Mouse (Mus musculus) cerebellum, adult 9-11 months (tissue): Measurements from ENCODE around the gene Tcte2.
"Not testable (repeated sequence)": the region's sequence is repeated elsewhere in the genome, so short reads cannot be mapped to it uniquely, and the experiment has no call there.

Experiments
- DNase-seq: peaks from one replicate; pipeline ENCODE4 v3.0.0; 2022

Tcte2 gene

DNA sequence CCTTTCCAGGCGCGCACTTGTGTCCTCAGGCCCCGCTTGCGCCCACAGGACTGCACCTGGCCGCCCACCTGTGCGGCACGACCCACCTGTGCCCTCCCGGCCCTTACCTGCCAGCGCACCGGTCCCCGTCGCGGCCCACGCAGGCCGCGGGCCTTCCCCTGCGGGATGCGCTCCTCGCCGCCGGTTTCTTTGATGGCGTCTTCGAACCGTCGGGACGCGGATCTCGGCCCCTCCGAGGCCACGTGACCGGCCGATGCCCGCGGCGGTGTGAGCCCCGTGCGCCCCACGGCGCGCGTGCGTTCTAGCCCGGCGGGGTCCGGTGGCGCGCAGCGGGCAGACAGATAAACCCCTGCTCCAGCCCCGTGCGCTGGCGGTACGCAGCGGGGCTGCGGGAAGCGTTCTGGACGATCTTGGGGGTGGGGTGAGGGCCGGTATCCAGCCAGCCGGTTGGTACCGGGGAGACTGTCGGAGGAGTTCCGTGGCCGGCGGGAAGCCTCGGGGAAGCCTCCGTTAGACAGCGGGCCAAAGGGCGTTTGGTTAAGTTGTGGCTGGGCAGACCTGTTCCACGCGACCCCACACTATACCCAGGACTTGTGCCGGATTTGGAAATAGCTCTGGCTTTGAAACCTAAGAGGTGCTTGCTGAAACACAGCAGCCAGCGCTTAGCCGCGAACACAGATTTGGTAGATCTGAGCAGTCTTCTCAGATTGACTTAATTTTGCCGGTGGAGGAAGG, at the start of gene Tcte2:
TSS of gene Tcte2 (minus strand) at position 647 of the 735 bp plus-strand sequence.
- peak; percentile 82 for DNase-seq

DNA sequence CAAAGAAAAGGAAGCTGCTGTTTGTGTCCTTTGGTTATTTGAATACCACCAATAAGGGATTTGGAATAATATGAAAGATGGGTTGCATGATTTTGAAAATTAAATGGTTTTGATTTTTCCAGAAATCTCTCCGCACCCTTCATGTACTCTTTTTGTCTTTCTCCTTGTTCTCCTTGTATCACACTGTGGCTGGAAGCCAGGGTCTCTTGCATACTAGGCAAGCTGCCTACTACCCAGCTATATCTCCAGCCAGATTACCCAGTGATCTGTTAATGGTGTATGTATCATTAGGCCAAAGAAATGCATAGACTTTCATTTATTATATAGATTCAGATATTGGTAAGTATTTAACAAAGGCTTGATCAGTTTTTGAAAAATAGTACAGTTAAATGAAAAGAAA, 44.4 kb upstream of the Tcte2 start:
- no peak for DNase-seq

DNA sequence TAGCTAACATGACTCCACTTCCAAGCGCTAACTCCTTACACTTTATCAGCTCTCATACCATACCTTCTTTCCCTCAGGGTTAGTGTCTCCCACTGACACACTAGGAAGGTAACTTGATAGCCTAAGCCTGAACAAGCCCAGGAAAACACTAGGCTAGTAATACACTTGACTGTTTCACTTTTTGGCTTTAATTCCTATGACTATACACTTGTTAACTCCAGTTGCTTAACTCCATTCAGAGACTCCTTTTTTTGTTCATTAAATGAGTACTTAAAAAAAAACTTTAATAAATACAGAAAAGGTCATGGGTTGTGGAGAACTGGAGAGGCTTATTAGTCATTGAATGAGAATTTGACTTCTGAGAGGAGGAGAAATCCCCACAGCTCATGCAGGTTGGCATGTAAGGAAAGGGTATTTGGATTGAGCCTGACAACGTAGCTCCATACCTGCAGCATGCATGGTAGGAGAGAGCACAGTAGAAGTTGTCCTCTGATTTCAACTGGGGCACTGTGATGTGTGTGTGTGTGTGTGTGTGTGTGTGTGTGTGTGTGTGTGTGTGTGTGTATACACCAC, 41.3 kb upstream of the Tcte2 start:
- DNase-seq, result no peak

DNA sequence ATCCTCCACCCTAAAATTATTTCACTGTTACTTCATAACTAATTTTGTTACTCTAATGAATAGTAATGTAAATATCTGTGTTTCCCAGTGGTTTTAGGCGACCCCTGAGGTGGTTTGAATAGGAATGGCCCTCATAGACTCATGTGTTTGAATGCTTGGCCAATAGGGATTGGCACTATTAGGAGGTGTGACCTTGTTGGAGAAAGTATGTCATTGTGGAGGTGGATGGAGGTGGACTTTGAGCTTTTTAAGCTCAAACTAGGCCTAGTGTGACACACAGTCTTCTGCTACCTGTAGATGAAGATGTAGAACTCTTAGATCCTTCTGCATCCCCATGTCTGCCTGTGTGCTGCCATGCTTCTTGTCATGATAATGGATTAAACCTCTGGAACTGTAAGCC, 36.1 kb upstream of the Tcte2 start:
- DNase-seq, result no peak

DNA sequence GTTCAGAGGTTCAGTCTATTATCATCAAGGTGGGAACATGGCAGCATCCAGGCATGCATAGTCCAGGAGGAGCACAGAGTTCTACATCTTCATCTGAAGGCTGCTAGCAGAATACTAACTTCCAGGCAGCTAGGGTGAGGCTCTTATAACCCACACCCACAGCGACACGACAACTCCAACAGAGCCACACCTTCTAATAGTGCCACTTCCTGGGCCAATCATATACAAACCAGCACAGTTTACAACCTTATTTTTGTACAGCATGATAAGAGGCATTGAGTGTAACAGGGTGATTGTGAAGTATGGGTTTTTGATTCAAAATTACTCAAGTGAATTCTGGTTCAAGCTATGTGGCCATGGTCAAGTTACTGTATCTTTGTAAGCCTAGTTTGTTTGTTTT, 28.4 kb upstream of the Tcte2 start:
- not testable (repeated sequence) for DNase-seq

DNA sequence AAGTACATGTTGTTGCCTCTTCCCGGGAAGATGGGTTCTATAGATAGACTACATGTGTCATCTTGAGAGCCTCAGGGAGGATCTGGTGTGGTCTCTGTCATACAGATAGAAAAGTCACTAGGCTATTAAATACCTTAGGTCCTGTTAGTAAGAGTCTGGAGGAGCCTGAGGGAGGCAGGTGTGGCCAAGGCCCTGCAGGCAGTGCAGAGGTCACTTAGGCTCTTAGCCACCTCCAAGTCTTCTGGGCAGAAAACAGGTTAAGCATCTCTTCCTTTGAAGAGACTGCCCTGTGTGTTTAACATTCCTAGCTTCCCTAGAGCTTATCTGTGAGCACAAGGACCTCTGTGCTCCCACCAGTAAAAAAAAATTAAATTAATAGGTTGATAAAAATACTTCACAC, 21.8 kb upstream of the Tcte2 start:
- no peak for DNase-seq

DNA sequence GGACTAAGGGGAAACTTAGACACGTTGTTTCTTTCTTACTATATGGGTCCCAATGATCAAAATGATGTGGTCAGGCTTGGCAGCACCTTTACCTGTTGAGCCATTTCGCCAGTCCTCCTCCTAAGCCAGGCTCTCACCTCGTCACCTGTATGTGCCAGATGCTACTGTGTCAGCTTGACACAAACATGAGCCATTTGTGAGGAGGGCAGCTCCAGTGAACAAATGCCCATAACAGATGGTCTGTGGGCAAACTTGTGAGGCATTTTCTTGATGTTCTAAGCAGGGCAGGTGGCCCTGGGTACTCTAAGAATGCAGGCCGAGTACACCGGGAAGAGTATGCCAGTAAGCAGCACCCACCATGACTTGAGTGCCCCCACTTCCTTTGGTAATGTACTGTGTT, 20.3 kb upstream of the Tcte2 start:
- peak; percentile 80 for DNase-seq

DNA sequence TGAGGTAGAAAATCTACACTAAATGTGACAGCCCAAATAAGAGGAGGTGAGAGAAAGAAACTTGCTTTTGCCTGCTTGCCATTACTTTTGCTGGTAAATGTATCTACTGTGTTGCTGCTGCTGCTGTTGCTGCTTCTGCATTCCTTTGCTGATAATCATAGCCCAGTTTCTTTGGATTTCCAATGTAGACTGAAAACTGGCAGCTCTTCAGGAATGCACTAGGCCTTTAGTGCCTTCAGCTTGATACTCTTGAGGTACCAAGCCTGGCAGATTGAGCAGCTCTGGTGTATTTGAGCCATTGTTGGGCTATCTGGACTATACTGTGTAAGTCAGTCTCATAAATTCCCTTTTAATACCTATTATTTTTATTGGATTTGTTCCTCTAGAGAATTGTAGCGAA, 17.2 kb upstream of the Tcte2 start:
- no peak for DNase-seq

DNA sequence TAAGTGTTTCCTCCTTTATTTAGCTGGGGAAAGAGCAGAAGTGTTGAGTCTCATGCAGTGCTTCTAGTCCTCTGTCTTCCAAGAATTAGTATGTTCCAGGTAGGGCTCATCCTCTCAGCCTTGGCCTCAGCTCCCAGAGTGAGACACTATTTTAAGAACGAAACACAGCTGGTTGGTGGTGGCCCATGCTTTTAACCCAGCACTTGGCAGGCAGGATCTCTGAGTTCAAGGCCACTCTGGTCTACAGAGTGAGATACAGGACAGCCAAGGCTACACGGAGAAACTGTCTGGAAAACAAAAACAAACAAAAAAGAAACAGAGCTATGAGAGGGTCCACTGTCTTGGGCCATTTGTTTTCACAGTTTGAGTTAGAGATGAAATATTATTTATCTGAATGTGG, 16.1 kb upstream of the Tcte2 start:
- DNase-seq, result no peak

DNA sequence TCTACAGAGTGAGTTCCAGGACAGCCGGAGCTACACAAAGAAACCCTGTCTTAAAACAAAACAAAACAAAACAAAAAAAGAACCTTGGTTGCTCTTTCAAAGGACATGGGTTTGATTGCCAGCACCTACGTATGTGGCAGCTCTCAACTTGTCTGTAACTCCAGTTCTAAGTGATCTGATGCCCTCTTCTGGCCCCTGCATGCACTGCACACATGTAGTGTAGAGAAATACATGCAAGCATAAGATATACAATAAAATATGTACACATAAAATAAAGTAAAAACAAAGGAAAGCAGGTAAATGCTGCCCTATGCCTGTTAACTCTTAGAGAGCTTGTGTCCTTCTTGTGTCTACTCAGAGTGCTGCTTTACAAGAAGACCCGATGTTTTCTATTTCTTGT, 7.6 kb upstream of the Tcte2 start:
- DNase-seq, result no peak

DNA sequence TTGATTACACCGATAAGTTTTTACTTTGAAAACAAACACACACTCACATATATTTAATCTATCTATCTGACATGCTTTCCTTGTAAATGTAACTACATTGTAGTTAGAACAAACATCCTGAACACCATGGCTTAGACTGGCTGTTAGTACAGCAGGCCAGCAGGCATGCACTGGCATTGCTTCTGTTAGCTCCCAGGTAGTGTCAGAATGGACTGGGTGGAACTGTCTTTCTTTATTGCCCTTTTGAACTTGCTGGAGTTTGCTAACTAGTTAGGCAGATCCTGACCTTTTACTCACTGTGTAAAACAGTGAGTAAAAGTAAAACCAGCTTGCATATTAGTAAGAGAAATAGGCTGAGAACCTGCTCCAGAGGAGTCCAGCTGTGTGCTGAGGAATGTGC, 6.9 kb upstream of the Tcte2 start:
- no peak for DNase-seq

DNA sequence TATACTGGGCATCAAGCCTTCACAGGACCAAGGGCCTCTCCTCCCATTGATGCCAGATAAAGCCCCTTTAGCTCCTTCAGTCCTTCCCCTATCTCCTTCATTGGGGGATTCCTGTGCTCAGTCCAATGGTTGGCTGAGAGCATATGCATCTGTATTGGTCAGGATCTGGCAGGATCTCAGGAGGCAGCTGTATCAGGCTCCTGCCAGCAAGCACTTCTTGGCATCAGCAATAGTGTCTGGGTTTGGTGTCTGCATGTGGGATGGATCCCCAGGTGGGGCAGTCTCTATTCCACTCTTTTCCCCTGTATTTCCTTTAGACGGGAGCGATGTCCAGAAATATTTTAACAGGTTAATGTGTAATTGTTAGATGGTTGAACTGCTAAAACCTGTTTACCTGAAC, 3.3 kb upstream of the Tcte2 start:
- DNase-seq, result not testable (repeated sequence)

DNA sequence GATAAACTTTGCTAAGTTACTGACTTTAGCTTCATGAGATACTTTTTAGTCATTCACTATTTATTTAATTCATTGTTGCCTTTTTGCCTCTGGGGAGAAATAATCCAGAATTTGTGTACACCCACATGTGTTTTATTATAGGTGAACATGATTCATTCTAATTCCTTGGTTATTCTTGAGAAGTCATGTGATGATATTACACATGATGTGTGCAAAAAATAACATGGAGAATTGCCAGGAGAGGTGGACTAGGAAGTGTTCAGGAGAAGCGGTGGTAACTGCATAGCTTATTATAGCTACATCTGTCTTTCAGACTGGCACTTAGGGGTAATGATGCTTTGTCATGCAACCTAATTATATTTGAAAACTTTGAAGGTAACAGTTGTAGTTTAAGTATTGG, 2.2 kb upstream of the Tcte2 start:
- no peak for DNase-seq

DNA sequence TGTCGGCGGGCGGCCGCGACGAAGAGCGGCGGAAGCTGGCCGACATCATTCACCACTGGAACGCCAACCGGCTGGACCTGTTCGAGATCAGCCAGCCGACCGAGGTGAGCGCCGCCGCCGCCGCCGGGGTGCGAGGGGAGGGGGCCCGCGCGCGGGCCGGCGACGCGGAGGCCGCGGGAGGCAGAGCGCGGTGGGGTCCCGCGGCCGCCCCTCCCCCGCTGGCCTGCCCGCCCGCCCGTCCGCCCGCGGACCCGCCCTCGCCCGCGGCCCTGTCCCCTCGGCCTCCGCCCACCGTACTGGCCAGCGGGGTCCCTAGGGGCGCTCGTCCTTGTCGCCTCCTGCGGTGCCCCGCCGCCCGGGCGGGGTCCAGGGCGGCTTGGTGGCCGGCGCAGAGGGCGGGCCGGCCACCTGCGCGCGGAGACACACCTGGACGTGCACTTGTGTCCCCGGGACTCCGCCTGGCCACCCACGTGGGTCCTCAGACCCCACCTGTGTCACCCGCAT, 898 bp downstream of the Tcte2 start:
- DNase-seq, result no peak

DNA sequence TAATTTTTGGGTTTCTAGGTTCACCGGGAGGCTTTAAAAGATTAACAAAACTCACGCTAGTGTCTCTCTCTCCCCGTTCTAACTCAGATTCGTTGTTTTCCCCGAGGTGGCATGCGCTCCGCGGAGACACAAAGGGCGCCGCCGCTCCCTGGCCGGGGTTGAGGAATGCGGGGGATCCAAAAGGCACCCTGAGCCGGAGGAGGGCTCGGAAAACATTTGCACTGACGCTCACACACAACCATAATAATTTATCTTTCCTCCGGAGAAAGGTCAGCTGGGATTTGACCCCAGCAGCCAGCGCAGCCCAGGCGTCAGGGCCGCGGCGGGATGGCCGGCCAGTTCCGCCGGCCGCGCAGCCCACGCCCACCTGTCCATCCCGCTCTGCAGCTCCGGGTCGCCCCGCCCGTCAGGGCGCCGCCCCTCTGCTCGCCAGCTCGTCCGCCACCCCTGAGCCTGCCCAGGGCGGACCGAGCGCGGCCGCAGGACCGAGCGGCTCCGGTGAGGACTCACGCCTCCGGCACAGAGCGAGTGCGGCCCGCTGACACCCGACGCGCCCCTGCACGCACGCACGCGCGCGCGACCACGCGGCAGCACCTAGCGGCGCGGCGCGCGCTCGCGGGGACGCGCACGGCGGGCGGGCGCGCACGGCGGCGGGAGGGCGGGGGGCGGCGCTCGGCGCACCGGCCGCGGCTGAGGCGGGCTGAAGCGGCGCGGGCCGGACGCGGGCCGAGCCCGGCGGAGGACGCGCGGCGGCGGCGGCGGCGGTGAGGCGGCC, 1.6 kb downstream of the Tcte2 start, which contains the start of gene Afdn:
TSS of gene Afdn (plus strand) at position 687 of the 775 bp plus-strand sequence.
- DNase-seq, result peak; percentile 91

DNA sequence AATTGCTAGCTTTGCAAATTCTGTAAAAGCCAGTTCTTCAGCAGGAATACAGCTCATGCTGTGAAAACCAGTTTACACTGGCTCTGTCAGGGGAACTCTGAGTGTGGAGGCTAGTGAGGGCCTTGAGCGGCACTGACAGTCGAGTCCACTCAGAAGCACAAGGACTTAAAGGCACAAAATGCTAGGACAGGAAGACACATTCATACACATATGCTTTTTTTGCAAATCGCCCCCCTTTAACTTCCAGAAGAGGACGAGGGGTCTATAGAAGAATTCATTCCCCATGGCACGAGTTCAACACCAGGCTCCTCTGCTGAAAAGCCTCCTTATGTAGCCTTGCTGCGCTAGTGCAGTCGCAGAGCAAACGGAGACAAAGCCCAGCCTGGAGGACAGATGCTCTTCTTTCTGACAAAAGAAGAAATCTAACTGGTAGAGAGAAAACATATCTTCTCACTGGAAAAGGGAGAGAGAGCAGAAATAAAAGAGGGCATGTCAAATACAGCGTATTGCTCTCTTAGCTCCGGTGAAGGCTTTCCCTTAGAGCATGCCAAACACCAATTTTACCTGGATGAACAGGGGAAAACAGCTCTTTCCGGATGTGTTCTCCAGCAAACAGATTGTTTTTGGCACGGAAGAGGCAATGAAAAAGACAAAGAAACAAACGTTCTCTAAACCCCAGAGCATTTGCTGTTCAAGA, 2.3 kb downstream of the Tcte2 start:
- DNase-seq, result peak; percentile 57

DNA sequence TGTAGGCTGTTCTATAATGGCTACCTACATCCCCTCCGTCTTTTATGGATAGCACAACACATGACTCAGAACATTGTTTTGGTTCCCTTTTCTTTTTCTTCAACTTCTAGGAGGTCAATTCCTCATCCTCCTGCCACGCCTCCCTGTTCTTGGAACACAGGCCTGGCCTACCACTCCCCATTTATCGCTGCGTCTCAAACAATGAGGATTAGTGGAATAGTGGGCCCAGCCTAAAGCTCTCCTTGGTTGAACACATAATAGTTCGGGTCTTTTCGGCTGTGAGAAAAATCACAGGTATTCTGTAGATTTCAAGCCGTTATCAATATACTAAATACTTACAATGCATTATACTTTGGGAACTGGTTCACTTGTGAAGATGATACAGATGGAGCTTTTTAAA, 3.0 kb downstream of the Tcte2 start:
- DNase-seq, result no peak

DNA sequence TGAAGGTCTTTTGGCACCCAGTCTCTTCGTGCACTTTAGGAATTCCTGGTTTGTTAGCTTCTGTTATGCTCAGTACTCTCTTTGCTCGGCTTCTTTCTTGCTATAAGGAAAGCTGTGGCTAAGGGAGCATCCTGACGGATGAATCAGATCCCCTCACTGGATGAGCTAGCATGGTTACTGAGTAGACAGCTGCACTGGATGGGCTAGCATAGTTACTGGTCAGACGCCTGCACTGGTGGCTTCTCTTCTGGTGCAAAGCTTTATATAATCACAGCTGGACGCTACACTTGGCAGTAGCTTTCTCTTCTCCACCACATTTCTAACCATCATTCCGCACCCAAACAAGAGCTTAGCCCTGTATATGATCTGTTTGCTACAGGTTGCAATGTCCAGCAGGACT, 6.7 kb downstream of the Tcte2 start:
- DNase-seq, result no peak

DNA sequence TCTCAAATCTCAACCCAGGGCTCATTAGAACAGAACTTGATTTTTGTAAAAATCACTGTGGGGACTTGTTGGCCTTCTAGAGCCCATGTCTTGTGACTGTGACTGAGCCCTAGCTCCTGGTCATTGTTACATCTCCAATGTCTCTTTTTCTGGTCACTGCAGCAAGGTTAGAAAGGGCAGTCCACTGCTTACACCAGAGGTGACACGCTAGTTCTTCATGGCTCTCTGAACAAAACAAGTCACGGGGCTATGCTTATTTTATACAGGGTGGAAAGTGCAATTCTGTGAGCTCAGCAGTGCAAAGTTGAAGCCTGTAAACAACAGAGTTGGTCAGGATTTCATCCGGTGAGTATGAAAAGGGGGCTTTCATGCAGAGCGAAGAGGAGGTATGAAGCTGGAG, 7.7 kb downstream of the Tcte2 start:
- no peak for DNase-seq

DNA sequence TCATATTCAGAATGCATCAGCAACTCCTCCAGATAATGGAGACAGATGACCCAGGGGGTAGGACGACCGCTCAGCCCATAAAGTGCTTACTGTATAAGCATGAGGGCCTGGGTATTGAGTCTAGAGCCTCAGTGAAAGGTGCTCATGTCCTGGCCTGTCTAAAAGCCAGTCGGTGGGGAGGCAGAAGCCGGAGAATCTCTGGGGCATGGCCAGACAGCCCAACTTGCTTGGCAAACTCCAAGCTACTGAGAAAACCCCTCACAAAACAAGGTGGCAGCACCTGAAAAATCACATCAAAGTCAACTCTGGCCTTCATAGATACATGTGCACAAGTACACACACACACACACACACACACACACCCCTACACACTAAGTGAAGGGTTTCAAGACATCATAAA, 12.6 kb downstream of the Tcte2 start:
- DNase-seq, result no peak

DNA sequence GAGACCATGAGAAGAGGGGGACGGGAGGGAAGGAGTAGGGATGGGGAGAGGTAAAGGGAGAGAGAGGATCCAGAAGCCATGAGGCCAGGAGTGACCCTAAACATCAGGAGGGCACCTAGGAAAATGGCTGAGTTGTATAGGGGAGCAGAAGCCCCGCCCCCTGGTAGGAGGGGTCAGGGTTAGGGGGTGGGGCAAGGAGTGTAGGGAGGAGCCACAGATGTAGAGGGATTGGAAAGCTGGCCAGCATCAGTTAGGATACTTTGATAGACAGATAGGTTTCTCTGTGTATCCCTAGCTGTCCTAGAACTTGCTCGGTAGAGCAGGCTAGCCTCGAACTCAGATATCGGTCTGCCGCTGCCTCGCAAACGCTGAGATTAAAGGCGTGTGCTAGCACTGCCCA, 13.9 kb downstream of the Tcte2 start:
- DNase-seq, result no peak

DNA sequence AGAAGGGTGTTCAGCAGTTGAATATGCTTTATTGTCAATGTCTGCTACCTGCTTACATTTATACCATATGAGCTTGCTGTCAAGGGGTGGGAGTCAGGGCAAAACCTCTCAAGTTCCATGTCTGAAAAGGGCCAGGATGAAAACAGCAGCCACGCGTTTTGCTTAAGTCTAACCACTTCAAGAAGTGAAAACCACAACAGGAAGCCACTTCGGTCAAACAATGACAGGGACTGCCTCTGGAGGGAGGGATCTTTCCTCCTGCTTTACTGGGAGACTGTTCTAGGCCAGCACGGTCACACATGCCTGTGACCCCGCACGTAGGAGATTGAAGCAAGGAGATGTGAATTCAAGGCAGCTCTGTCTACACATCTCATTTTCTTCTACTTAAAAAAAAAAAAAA, 15.3 kb downstream of the Tcte2 start:
- no peak for DNase-seq

DNA sequence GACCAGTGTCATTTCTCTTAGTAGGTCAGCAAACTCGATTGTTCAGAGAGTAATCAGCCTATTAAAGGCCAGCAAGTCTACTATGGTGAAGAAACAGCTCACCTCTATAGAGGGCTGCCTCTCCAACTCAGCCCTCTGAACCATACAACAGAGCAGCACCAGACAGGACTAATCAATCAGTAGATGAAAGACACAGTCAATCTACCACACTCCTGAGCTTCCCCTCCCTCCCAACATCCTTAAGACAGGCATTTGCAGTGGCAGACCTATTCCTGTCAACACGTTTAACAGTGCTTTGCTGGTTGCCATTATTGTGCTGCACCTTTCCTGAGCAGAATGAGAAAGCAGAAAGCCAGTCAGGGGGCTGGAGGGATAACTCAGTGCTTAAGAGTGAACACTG, 16.3 kb downstream of the Tcte2 start:
- DNase-seq, result no peak
